Mouse (Mus musculus): Measurements from ENCODE around the gene Ankrd9.

Ankrd9 gene

DNA sequence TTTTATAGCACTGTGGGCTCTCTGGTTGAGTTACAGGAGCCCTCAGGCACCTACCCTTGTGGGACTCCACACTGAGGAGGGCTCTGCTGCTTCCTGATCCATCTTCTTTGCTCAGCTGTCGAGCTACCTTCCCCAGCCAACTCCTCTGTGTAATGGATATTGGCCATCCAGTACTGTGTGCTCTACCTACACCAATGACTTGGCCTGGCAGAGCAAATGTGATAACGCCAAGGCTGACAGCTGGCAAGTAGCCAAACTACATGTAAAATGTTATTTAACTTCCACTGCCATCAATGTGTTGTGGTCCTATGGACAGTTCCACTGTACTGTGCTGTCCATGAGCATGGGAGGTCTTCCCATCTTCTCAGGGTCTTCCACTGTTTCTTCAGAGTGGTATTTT is 16.9 kb downstream of the Ankrd9 start:
- DNase-seq (ENCODE audit: low spot score in 2 of 2), result no peak

DNA sequence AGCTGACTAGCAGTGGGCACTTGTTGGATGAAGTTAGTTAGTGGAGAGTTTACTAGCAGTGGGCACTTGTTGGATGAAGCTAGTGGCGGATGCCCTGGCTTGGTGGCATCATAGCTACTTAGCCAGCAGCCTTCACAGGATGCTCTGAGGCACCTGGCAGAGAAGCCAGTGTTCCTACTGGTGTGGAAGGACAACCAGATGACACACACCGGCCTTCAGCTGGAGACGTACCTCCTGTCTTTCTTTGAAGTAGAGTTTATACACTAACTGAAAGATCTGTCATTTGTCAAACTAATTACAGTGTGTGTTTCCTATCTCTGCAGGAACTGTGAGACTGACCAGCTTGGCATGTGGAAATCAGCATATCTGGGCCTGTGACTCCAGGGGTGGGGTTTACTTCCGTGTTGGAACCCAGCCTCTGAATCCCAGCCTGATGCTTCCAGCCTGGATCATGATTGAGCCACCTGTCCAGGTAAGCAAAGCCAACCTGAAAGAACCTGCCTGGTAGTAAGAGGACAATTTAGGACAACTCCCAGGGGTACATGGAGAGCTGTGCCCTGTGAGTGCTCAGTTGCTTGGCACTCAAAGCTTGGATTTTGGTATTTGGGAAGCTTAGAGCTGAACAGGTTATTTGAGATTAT is 24.4 kb downstream of the Ankrd9 start:
- DNase-seq (ENCODE audit: low spot score in 2 of 2), result no peak

DNA sequence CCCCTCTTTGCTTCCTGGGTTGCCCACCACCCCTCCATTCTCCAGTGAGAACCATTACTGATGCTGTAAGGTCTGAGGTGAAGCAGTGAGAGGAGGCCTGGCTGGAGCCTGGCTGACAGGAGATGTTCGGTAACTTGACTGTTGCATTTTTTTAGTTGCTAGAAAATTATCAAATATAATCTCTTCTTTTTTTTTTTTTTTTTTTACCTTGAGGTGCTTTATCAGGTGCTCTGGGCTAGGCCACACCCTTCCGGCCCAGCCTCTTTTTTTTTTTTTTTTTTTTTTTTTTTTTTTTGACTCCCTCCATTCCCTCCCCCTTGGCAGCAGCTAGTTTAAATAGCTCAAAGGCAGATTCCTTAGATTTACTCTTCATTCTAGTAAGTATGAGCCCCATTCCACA is 24.9 kb downstream of the Ankrd9 start:
- no peak for DNase-seq (ENCODE audit: low spot score in 2 of 2)

DNA sequence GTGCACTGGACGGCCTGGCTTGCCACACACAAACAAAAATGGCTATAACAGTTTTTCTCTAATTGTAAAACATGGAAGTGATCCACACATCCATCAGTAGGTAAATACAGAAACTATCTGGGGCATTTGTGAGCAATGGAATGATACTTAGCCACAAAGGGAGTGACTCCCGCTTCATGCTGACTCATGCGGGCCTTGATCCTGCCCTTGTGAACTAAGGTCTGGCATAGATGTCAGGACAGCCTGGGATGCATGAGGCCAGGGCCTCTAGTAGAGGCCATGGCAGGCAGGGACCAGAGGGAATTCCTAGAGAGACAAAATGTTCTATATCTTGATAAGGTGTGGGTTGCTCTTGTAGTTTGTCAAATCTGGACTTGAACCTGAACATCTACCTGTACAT is 25.4 kb downstream of the Ankrd9 start:
- no peak for DNase-seq (ENCODE audit: low spot score in 2 of 2)

DNA sequence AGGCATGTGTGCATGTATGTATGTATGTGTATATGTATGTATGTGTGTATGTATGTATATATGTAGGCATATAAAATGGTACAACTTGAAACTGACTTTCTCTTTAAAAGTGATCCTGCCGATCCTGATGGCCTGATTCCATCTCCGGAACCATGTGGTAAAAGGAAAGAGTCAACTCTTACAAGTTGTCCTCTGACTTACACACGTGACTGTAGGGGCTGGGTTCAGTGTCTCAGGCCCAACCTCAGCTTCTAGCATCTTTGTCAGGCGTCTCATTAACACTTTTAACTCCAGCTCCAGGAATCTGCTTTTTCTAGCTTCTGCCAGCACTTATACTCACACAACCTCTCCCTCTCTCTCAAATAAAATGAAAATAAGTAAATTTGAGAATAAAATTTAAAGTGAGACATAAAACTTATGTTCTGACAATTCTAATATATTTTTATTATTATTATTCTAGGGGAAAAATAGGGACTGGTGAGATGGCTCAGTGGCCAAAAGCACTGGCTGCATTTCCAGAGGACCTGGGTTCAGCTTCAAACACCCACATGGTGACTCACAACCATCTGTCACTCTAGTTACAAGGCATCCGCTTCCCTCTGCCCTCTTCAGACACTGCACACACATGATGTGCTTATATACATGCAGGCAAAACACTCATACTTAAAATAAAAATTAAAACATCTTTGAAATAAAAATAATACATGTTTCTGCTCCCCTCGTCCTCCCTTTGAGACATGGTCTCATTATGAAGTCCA is 26.0 kb downstream of the Ankrd9 start:
- DNase-seq (ENCODE audit: low spot score in 2 of 2), result no peak

DNA sequence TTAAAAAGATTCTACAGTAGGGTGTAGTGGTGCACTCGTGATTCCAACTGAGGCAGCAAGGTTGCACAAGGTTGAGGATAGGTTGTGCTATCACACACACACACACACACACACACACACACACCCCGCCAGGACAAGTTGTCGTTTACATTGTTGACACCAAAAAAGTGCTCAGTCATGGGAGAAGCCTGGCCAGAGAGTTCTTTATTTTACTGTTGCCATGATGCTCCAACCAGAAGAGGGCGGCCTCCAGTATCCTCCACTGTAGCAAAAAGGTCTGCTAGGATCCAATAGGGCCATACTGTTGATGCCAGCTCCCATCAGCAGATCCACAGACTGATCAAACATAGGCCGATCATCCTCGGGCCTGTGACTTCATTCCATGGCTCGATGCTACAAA is 27.6 kb downstream of the Ankrd9 start:
- DNase-seq (ENCODE audit: low spot score in 2 of 2), result no peak

DNA sequence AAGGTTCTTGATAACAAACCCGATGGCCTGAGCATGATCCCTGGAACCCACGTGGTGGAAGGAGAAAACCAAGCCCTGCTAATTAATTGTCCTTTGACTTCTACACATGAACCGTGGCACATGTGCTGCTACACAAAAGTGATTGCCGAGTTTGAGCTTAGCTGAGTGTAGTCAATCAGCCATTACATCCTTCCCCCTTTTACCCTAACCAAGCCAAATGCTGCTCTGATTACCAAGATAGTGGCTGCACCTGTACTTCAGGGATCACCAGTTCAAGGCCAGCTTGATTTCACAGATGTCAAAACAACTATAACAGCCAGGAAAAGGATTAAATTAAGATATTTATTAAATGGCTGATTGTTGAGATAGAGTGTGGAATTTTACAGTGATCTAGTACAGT is 28.7 kb downstream of the Ankrd9 start:
- DNase-seq (ENCODE audit: low spot score in 2 of 2), result no peak

DNA sequence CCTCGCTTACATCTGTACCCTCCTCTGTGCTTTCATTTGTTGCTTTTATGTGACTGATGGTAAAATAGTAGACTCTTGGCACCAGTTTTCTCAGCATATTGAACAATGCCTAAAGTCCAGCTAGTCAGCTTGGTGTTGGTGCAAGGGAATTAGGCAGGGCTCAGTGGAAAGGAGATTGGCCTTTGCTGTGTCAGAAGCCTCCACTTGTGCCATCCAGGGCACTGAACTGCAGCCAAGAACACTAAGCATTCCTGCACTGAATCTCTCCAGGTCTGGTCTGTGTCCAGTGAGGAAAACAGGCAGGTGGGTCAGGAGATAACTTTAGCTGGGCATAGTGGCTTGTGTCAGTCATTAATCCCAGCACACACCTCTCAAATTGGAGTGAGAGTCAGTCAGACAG is 29.4 kb downstream of the Ankrd9 start:
- DNase-seq (ENCODE audit: low spot score in 2 of 2), result no peak

DNA sequence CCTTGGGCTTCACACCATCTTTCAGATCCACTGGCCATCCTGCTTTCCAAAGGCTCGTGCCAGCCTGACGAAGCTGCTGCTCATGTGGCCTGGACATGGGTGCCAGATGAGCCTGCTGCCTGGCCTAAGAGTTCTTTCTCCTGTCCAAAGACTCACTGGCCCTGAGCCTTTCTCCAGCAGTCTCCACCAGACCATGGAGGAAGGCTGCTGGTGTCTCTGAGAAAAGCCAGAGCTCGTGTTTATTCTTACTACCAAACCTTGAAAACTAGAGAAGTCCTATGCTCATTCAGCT is 30.0 kb downstream of the Ankrd9 start:
- no peak for DNase-seq (ENCODE audit: low spot score in 2 of 2)

DNA sequence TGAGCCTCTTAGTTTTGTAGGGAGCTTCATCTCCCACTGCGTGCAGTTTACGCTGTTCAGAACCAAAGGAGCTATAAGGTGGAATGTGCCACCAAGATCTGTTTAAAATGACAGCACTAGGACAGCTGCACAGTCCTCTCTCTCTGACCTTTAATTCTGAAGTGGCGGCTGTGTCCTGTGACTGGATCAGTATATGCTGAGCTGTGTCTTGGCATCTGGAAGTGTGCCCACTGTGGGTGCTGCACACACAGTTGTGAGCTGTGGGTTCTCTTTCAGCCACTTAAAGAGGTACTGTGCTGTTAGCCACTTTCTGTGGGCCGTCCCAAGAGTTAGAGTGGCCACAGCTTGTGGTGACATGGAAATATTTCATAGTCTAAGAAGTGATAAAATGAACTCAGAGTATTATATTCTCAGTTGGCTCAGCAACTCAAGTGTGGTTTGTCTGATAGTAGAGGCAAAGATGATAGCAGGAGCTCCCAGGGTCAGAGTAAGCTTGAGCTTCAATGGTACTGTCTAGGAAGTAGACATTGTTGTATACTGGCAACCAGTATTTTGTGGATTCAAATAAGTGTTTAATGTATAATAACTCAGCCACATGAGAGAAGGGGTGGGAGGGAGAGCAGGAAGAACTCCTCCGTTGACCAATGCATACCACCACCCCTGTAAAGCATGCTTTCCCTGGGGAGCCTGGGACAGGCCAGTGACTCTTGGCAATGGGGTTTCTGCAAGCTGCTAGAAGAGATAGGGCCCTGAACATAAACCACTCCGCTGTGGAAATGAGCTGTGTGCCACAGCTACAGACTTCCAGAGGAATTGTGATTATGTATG is 30.5 kb downstream of the Ankrd9 start:
- DNase-seq (ENCODE audit: low spot score in 2 of 2), result no peak

DNA sequence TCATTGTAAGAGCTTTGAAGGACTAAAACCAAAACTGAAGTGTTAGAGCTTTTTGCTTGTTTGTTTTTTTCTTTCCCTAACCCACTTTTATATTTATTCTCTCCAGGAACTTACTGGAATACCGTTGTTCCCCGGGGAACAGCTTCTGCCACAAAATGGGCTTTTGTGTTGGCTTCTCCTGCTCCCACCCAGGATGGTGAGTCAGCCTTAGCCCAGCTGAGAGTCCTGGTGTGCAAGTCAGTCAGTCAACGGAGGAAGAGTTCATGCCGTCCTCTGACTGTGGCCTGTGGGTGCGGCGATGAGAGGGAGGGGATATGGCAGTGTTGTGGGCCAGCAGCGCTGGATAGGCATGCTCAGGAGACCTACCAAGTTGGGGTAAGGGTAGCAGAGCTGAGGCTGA is 32.6 kb downstream of the Ankrd9 start:
- no peak for DNase-seq (ENCODE audit: low spot score in 2 of 2)

DNA sequence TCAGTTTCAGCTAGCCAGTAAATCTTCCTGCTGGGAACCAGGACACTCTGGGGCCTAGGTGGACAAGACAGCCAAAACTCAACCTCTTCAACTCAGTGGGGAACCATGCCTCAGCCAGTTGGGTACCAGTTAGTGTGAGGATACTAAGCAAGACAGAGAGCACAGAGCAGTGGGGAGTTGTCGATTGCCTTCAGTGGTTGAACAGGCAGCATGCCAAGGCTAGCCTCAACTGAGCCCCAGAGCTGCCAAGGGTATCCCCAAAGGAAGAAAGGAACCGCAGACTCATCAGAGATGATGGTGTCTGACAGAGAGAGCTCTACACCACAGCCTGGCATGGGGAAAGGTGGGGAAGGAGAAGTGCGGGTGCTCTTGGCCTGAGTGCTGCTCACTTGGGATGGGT is 38.0 kb downstream of the Ankrd9 start:
- no peak for DNase-seq (ENCODE audit: low spot score in 2 of 2)

DNA sequence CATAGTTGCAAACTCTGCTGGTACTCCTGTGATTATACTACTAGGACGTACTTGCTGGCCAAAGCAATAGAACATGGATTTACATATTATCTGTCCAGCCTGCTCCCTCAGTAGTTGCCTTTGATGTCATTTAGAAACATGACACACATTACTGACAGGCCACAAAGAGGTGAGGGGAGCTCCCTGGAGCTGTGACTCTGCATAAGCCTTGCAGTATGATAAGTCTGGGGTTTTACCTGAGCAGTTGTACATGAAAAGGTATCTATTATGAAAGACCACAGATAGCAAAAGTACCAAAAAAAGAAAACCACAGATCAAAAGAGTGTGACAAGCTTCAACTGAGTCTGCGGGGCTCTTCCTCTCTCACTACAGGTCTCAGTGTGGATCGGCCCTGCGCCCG is 39.5 kb downstream of the Ankrd9 start:
- DNase-seq (ENCODE audit: low spot score in 2 of 2), result no peak

DNA sequence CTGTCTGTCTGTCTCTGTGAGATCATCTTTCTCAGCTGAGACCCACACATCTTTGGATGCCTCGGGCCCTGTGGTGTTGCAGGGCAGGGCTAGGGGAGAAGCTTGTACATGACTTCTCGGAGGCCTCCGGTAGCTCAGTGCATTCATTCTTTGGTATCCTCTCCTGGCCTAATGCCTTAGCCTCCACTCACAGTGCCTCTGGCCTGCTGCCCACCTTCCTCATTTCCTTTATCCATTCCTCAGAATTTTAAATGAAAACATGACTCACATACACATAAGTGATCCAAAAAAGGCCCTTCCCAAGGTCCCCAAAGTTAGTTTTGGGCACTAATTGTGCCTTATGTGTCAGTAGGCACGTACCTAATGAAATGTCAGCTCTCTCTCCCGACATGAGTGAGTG is 41.3 kb downstream of the Ankrd9 start:
- no peak for DNase-seq (ENCODE audit: low spot score in 2 of 2)

DNA sequence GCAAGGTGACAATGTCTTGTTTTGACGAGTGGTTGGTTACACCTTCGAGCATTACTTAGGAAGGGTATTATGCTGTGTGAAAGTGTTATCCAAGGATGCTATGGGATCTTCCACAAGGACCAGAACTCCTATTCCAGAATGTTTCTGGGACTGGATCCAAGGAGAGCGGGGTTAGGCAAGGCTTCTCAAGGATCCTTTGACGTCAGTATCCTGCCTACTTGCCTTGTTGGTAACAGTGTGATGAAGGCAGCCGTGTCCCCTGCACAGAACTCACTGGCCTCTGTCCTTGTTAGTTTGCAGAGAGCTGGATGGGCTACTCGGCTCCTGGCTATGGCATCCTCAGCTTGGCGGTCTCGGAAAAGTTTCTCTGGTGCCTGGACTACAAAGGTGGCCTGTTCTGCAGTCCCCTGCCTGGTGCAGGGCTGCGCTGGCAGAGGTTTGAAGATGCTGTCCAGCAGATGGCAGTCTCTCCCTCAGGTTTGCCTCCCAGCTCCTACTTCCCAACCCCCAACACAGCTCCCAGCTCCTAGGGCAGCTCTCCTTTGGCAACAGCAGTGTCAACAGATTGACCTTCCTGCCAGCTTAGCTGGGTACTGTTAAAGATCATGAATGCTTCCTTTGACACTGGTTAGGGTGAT is 42.7 kb downstream of the Ankrd9 start:
- DNase-seq (ENCODE audit: low spot score in 2 of 2), result peak; percentile 59 to 74

DNA sequence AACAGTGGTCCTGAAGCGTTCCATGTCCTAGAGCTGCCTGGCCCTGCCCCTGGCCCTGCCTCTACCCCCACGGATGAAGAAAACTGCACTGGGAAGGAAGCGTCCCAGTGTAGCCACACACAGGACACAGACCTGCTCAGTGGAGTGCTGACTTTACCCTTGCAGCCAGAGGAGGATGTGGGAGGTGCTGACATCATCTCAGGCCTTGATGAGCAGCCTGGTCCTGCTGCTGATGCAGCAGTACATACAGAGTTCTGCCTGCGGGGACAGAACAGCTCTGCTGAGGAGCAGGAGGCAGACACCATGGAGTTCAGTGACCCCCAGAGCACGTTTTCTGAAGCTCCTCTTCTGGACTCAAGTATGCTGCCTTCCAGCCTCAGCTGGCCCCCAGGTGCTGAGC is 46.0 kb downstream of the Ankrd9 start:
- DNase-seq (ENCODE audit: low spot score in 2 of 2), result no peak

Measured in spleen, postnatal 14 days (tissue).